Mouse (Mus musculus): ENCODE measurements around the gene Pyroxd2. TPM values are rescaled to one million over a fixed set of nuclear protein-coding genes. Genes with fewer than 3 reads are reported as not detected.

Gene Pyroxd2
- total RNA-seq, 2 experiments from 2014 or later: 2.9 to 3.1 TPM

GRCm38 (mm10) chr19:42744162-42744586, 8.4 kb downstream of the Pyroxd2 start:
- H3K27ac ChIP-seq: no peak overlapping the region
- TF ChIP-seq CTCF (IDR thresholded peaks at IDR 0.05): peak; percentile 80
- intact Hi-C loops (cut with DNase I): loop anchor here (1.0 to 10.0 kb wide), 5 partner anchors 83 to 539 kb away; partner anchors contain the start of genes Crtac1 and Sfrp5
- DNase-seq (ENCODE audit: extremely low spot score in 1 of 2, low spot score in 2 of 2): peak; percentile 57 to 60
- no peak overlapping the region for H3K4me3 ChIP-seq

- no peak for DNase-seq (ENCODE audit: extremely low spot score in 1 of 2, low spot score in 2 of 2)
- intact Hi-C loops (cut with DNase I): loop anchor here (5.0 to 10.0 kb wide), 3 partner anchors 308 to 538 kb away; partner anchors contain the start of genes Crtac1 and Sfrp5
- Histone ChIP-seq H3K27ac (no peak overlapping the region), H3K4me3 (no peak overlapping the region)
- TF ChIP-seq CTCF (IDR thresholded peaks at IDR 0.05): no peak
Measured at GRCm38 (mm10) chr19:42743261-42743660, 9.3 kb downstream of the Pyroxd2 start.

- intact Hi-C loops (cut with DNase I): loop anchor here (5.0 to 10.0 kb wide), 3 partner anchors 307 to 537 kb away; partner anchors contain the start of genes Crtac1 and Sfrp5
- no peak for DNase-seq (ENCODE audit: extremely low spot score in 1 of 2, low spot score in 2 of 2)
- Histone ChIP-seq H3K27ac (no peak overlapping the region), H3K4me3 (no peak overlapping the region)
- no peak for TF ChIP-seq CTCF (IDR thresholded peaks at IDR 0.05)
Measured at GRCm38 (mm10) chr19:42741884-42742283, 10.7 kb downstream of the Pyroxd2 start.

- intact Hi-C loops (cut with DNase I): loop anchor here (5.0 to 10.0 kb wide), 3 partner anchors 306 to 536 kb away; partner anchors contain the start of genes Crtac1 and Sfrp5
- no peak for TF ChIP-seq CTCF (IDR thresholded peaks at IDR 0.05)
- no peak for DNase-seq (ENCODE audit: extremely low spot score in 1 of 2, low spot score in 2 of 2)
- Histone ChIP-seq H3K4me3 (no peak overlapping the region), H3K27ac (no peak overlapping the region)
Measured at GRCm38 (mm10) chr19:42740163-42740899, 12.2 kb downstream of the Pyroxd2 start.

GRCm38 (mm10) chr19:42739734-42740133, 12.8 kb downstream of the Pyroxd2 start:
- TF ChIP-seq CTCF (IDR thresholded peaks at IDR 0.05): no peak
- Histone ChIP-seq H3K4me3 (no peak overlapping the region), H3K27ac (no peak overlapping the region)
- DNase-seq (ENCODE audit: extremely low spot score in 1 of 2, low spot score in 2 of 2): no peak
- intact Hi-C loops (cut with DNase I): loop anchor here (5.0 to 10.0 kb wide), 3 partner anchors 305 to 535 kb away; partner anchors contain the start of genes Crtac1 and Sfrp5

DNA sequence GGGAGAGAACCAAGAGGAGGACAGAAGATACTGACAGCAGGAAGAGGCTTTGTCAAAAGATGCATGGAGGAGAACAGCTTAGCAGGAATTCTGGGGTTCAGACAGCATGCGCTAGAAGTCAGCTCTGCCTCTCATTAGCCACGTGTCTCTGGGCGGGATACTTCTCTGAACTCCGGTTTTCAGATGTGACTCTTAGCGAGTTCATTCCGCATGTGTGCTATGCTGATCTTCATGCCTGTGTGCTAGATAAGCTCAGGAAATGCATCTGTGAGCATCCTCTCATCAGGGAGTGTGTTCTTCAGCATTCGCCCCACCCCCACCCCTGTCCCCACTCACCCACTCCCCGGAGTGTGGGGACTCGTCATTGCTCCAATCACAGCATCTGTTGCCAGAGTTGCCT, 14.8 kb downstream of the Pyroxd2 start:
- DNase-seq (ENCODE audit: extremely low spot score in 1 of 2, low spot score in 2 of 2): no peak
- TF ChIP-seq CTCF (IDR thresholded peaks at IDR 0.05): no peak
- intact Hi-C loops (cut with DNase I): no loop called here
- Histone ChIP-seq H3K4me3 (no peak overlapping the region), H3K27ac (no peak overlapping the region)

- no peak for DNase-seq (ENCODE audit: extremely low spot score in 1 of 2, low spot score in 2 of 2)
- Histone ChIP-seq H3K4me3 (no peak overlapping the region), H3K27ac (no peak overlapping the region)
- intact Hi-C loops (cut with DNase I): no loop called here
- TF ChIP-seq CTCF (IDR thresholded peaks at IDR 0.05): no peak
Measured at GRCm38 (mm10) chr19:42734982-42735381, 17.6 kb downstream of the Pyroxd2 start.

GRCm38 (mm10) chr19:42727424-42727823, 25.2 kb downstream of the Pyroxd2 start:
- no peak for TF ChIP-seq CTCF (IDR thresholded peaks at IDR 0.05)
- no peak overlapping the region for H3K4me3 ChIP-seq
- DNase-seq (ENCODE audit: extremely low spot score in 1 of 2, low spot score in 2 of 2): no peak
- H3K27ac ChIP-seq: no peak overlapping the region
- intact Hi-C loops (cut with DNase I): no loop called here

GRCm38 (mm10) chr19:42726766-42727165, 25.8 kb downstream of the Pyroxd2 start:
- no peak for TF ChIP-seq CTCF (IDR thresholded peaks at IDR 0.05)
- intact Hi-C loops (cut with DNase I): no loop called here
- Histone ChIP-seq H3K4me3 (no peak overlapping the region), H3K27ac (no peak overlapping the region)
- no peak for DNase-seq (ENCODE audit: extremely low spot score in 1 of 2, low spot score in 2 of 2)

DNA sequence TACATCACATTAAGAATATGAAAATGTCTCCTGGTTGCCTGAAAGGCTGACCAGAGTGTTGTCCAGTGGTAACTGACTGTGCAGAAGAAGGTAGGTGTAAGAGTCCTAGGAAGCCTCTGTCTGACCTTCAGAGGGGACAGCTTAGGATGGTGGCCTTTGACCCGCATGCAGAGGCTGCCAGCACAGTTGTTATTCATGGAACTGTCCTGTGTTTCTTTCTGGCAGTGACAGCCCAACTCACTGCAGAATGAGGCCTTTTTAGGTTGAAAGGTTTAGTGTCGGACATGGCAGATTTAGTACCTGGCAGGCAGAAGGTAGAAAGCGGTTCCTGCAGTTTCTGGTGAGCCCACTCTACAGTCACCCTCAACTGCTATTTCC, 26.6 kb downstream of the Pyroxd2 start:
- Histone ChIP-seq H3K27ac (no peak overlapping the region), H3K4me3 (no peak overlapping the region)
- intact Hi-C loops (cut with DNase I): no loop called here
- DNase-seq (ENCODE audit: extremely low spot score in 1 of 2, low spot score in 2 of 2): no peak
- no peak for TF ChIP-seq CTCF (IDR thresholded peaks at IDR 0.05)

GRCm38 (mm10) chr19:42725056-42725972, 27.3 kb downstream of the Pyroxd2 start:
- H3K4me3 ChIP-seq: no peak overlapping the region
- intact Hi-C loops (cut with DNase I): no loop called here
- H3K27ac ChIP-seq: no peak overlapping the region
- TF ChIP-seq CTCF (IDR thresholded peaks at IDR 0.05): no peak
- no peak for DNase-seq (ENCODE audit: extremely low spot score in 1 of 2, low spot score in 2 of 2)

DNA sequence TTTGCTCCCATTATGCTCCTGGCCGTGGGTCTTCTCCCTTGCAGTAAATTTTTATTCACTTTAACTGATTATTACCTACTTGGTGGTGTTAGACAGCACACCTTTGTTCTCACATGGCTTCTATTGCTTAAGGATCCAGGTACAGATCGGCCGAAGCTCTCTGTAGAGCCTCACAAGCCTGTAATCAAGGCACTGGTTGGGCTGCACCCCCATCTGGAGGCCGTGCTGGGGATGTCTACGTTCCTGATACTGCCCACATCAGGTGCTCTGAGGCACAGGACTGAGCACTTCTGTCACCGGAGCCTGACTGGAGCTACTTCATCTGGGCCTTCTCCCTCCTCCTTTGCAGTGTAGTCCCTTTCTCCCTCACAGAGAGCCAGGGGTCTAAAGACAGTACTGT, 29.3 kb downstream of the Pyroxd2 start:
- Histone ChIP-seq H3K27ac (no peak overlapping the region), H3K4me3 (no peak overlapping the region)
- intact Hi-C loops (cut with DNase I): no loop called here
- no peak; the same call in 1 of the 2 replicates for TF ChIP-seq CTCF (IDR thresholded peaks at IDR 0.05)
- DNase-seq (ENCODE audit: extremely low spot score in 1 of 2, low spot score in 2 of 2): no peak

All from left cerebral cortex, adult 2 months (tissue).